Mouse (Mus musculus): ENCODE measurements around the gene Rad17.

DNA sequence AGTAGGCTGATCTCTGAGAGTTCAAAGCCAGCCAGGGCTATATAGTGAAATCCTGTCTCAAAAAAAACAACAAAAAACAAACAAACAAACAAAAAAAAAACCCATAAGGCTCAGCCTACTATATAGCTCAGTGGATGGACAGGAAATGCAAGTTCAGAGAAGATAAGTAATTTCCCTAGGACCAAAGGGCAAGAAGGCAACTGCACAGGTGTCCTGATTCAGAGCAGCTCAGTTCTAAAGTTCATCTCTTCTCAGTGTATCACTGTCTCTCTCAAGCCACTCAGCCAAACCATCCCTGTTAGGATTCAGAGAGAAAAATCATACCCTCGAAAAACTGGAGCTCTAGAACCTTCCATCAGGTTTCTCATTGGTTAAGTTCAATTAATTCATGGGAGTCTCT lies 45.0 kb downstream of the Rad17 start:
- TF ChIP-seq CTCF (IDR thresholded peaks at IDR 0.05; ENCODE audit: low read depth, low read length) (no peak), POLR2A (IDR thresholded peaks at IDR 0.05; ENCODE audit: insufficient read depth, low read length) (no peak)

Data from ES-Bruce4 (cell line).